In genomic region chr17:69158690-69159089, GRCm38 (mm10) we compare ENCODE assay signal across 8 mouse cellular contexts.
DNase-seq lines count a peak whose midpoint lies in the region; ATAC-seq and TF ChIP-seq lines count a peak whose summit lies in the region.

No protein-coding gene starts in this region.

- no peaks in the 10 kb centered on the region for H3K36me3 ChIP-seq in heart, postnatal 0 days (replicated peaks; ENCODE audit: control insufficient read depth, insufficient read depth, low read length)
- H3K36me3 ChIP-seq in embryonic facial prominence, embryonic 10.5 days (replicated peaks): no peaks in the 10 kb centered on the region
- no peaks in the 10 kb centered on the region for H3K36me3 ChIP-seq in limb, embryonic 14.5 days (ENCODE audit: control insufficient read depth, insufficient read depth, low read length)

- no peaks in the 10 kb centered on the region; the same call in 1 of the 2 replicates for H3K27me3 ChIP-seq in heart, postnatal 0 days (ENCODE audit: control insufficient read depth, insufficient read depth, low read length)
- H3K27me3 ChIP-seq in embryonic facial prominence, embryonic 10.5 days (replicated peaks; ENCODE audit: low read depth, poor library complexity, severe bottlenecking): peaks cover 29% of the 10 kb centered on the region
- no peaks in the 10 kb centered on the region for H3K27me3 ChIP-seq in limb, embryonic 14.5 days (ENCODE audit: control insufficient read depth, insufficient read depth, low read length)

- H3K9me3 ChIP-seq in heart, postnatal 0 days (replicated peaks; ENCODE audit: control insufficient read depth, low read length): no peaks in the 10 kb centered on the region
- no peaks in the 10 kb centered on the region for H3K9me3 ChIP-seq in embryonic facial prominence, embryonic 10.5 days
- no peaks in the 10 kb centered on the region for H3K9me3 ChIP-seq in limb, embryonic 14.5 days (ENCODE audit: control insufficient read depth, low read length)

- no peak for TF ChIP-seq EP300 in heart, postnatal 0 days (IDR thresholded peaks at IDR 0.05; ENCODE audit: low read depth)

- WGBS in heart, postnatal 0 days: 79% methylated on average over 5 of the region's 5 CpGs
- WGBS in embryonic facial prominence, embryonic 10.5 days: 76% methylated on average over 5 of the region's 5 CpGs
- 27% methylated on average over 5 of the region's 5 CpGs for WGBS in limb, embryonic 14.5 days

- H3K4me2 ChIP-seq in heart, postnatal 0 days (ENCODE audit: low read depth, low read length): 0 out of 2 replicates have a peak overlapping the region, but pooled peaks have one; percentile 78
- peak overlapping the region; percentile 65 for H3K4me2 ChIP-seq in limb, embryonic 14.5 days (replicated peaks; ENCODE audit: low read depth, low read length, severe bottlenecking)

- H3K4me3 ChIP-seq in heart, postnatal 0 days (ENCODE audit: low read depth, low read length): no peak overlapping the region
- peak overlapping the region; percentile 93; the same call in 1 of the 2 replicates for H3K4me3 ChIP-seq in embryonic facial prominence, embryonic 10.5 days
- H3K4me3 ChIP-seq in embryonic fibroblast, embryonic 13.5 days (ENCODE audit: insufficient read depth, low read length): peak overlapping the region; percentile 52
- peak overlapping the region; percentile 97 for H3K4me3 ChIP-seq in limb, embryonic 14.5 days (replicated peaks; ENCODE audit: low read length)

- H3K27ac ChIP-seq in heart, postnatal 0 days (ENCODE audit: low read depth): no peak overlapping the region
- H3K27ac ChIP-seq in embryonic facial prominence, embryonic 10.5 days (replicated peaks): no peak overlapping the region
- H3K27ac ChIP-seq in embryonic fibroblast, embryonic 13.5 days (ENCODE audit: insufficient read depth, low read length): peak overlapping the region; percentile 62
- 0 out of 2 replicates have a peak overlapping the region, but pooled peaks have one; percentile 91 for H3K27ac ChIP-seq in limb, embryonic 14.5 days (replicated peaks; ENCODE audit: low read depth, low read length)

- no peaks in the 10 kb centered on the region for H3K4me1 ChIP-seq in heart, postnatal 0 days (ENCODE audit: control insufficient read depth, insufficient read depth)
- peaks cover 29% of the 10 kb centered on the region for H3K4me1 ChIP-seq in embryonic facial prominence, embryonic 10.5 days
- H3K4me1 ChIP-seq in embryonic fibroblast, embryonic 13.5 days (ENCODE audit: control insufficient read depth, insufficient read depth, low read length): peaks cover 9% of the 10 kb centered on the region; the same call in 1 of the 2 replicates
- H3K4me1 ChIP-seq in limb, embryonic 14.5 days (ENCODE audit: control insufficient read depth, insufficient read depth, low read length): peaks cover 19% of the 10 kb centered on the region

- ATAC-seq in heart, postnatal 0 days (ENCODE audit: insufficient read depth, low read depth): no peak
- ATAC-seq in limb, embryonic 14.5 days (ENCODE audit: low FRiP score, low read depth): no peak
- no peak for ATAC-seq in megakaryocyte progenitor cell, adult 5-6 weeks (replicated peaks; ENCODE audit: poor library complexity)

- H3K9ac ChIP-seq in heart, postnatal 0 days (replicated peaks; ENCODE audit: low read depth, low read length): no peak overlapping the region
- no peak overlapping the region for H3K9ac ChIP-seq in limb, embryonic 14.5 days (ENCODE audit: low read depth, low read length, severe bottlenecking)

- intact Hi-C loops in heart, postnatal 36 days (cut with DNase I): loop anchor here (10.0 kb wide), 2 partner anchors 96 to 186 kb away; no protein-coding TSS in a partner anchor

- no peak for TF ChIP-seq POLR2A in embryonic fibroblast, embryonic 13.5 days (IDR thresholded peaks at IDR 0.05; ENCODE audit: low read depth, low read length)
- no peak for TF ChIP-seq POLR2A in limb, embryonic 14.5 days (IDR thresholded peaks at IDR 0.05; ENCODE audit: borderline replicate concordance, extremely low read depth, insufficient read depth, insufficient read length)

- no peak for TF ChIP-seq CTCF in heart, postnatal 0 days (IDR thresholded peaks at IDR 0.05; ENCODE audit: low read depth)
- no peak for TF ChIP-seq CTCF in embryonic fibroblast, embryonic 13.5 days (IDR thresholded peaks at IDR 0.05; ENCODE audit: borderline replicate concordance, insufficient read depth, low read length)

- DNase-seq in heart, postnatal 0 days (ENCODE audit: low spot score): no peak
- no peak for DNase-seq in heart, postnatal 36 days
- no peak for DNase-seq in embryonic facial prominence, embryonic 10.5 days (ENCODE audit: low spot score)
- peak; percentile 40 for DNase-seq in limb, embryonic 14.5 days (ENCODE audit: low spot score)
- DNase-seq in urinary bladder, postnatal 10 days (ENCODE audit: low spot score): no peak
- DNase-seq in B cell, adult 2 months: no peak

Comparison
In these comparisons a context has a peak if more than half of its experiments do, and no peak if none do; other contexts are left out.
1. H3K27ac ChIP-seq: peak in embryonic fibroblast, embryonic 13.5 days (single experiment) and limb, embryonic 14.5 days (single experiment); none in heart, postnatal 0 days (single experiment) and embryonic facial prominence, embryonic 10.5 days (single experiment).